Mouse (Mus musculus) brown adipose tissue, adult 24 weeks (tissue): ENCODE data around the gene Tex16. TPM values are rescaled to one million over a fixed set of nuclear protein-coding genes. Genes with fewer than 3 reads are reported as not detected.

Source experiments
- H3K27ac ChIP-seq: fragments of 200-500 bp; replicated peaks from 2 replicates; pipeline ENCODE4 v1.5.1; 2012; ENCODE audit warnings: low read depth, mild to moderate bottlenecking, low read length
- H3K4me1 ChIP-seq: fragments of 200-500 bp; 2 replicates; pipeline ENCODE4 v1.6.1; 2012; ENCODE audit warnings: low read length, mixed read lengths; ENCODE audit not compliant: control insufficient read depth, insufficient read depth, insufficient read length
- H3K4me3 ChIP-seq: fragments of 200-500 bp; 2 replicates; pipeline ENCODE4 v1.5.1; 2012; ENCODE audit warnings: low read depth, mild to moderate bottlenecking, low read length, moderate library complexity; ENCODE audit not compliant: insufficient read depth
- polyA plus RNA-seq: library from polyadenylated mRNA; stranded (reverse); fragments of >200 nt; gene quantifications from 2 replicates; pipeline ENCODE4 v1.2.4, GENCODE M21; 2012; ENCODE audit not compliant: missing spikeins, insufficient read depth, insufficient read length

The Tex16 gene
- polyA plus RNA-seq: not detected in 2 replicates

GRCm38 (mm10) chrX:112010707-112011106, at the start of gene Tex16:
Gene Tex16, plus strand, starts transcription at chrX:112011007.
- Histone ChIP-seq H3K27ac (no peak within 1 kb of the TSS), H3K4me1 (no peaks in the 10 kb centered on the region), H3K4me3 (no peak within 1 kb of the TSS)

DNA sequence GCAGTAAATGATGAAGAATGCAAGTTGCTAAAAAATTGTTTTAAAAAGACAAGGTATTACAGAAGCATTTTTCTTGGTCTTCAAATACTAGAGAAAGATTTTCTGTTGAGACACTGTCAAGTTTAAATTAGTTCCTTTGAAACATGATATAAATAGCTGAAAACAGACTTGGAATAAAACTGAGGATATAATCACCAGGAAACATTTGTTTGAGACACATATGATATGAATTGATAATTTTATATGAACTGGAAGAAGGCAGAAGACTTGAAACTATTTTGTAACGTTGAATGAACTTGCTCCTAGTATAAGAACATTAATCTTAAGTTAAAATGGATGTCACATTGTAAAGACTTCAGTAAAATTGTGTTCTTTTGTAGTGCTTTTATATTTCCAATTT, 11.1 kb upstream of the Tex16 start:
- no peak overlapping the region for H3K4me3 ChIP-seq
- no peak overlapping the region for H3K27ac ChIP-seq
- no peaks in the 10 kb centered on the region for H3K4me1 ChIP-seq

Other genes starting within 250 kb of the Tex16 start
- not detected in 2 replicates for gene Gm45194, start 119.6 kb upstream of the Tex16 start, polyA plus RNA-seq
- not detected in 2 replicates for gene 4933403O08Rik, start 228.0 kb downstream of the Tex16 start, polyA plus RNA-seq